Mouse (Mus musculus) C2C12 (cell line): Measurements from ENCODE around the gene Ldhd.

Experiments
- CTCF ChIP-seq: IDR thresholded peaks from one replicate; pipeline ENCODE4 v1.5.1; 2011; ENCODE audit not compliant: control insufficient read depth, insufficient read depth, insufficient read length
- USF1 ChIP-seq: IDR thresholded peaks from one replicate; pipeline ENCODE4 v1.6.1; 2011; ENCODE audit warnings: low read depth, mild to moderate bottlenecking, control low read depth, moderate library complexity

DNA sequence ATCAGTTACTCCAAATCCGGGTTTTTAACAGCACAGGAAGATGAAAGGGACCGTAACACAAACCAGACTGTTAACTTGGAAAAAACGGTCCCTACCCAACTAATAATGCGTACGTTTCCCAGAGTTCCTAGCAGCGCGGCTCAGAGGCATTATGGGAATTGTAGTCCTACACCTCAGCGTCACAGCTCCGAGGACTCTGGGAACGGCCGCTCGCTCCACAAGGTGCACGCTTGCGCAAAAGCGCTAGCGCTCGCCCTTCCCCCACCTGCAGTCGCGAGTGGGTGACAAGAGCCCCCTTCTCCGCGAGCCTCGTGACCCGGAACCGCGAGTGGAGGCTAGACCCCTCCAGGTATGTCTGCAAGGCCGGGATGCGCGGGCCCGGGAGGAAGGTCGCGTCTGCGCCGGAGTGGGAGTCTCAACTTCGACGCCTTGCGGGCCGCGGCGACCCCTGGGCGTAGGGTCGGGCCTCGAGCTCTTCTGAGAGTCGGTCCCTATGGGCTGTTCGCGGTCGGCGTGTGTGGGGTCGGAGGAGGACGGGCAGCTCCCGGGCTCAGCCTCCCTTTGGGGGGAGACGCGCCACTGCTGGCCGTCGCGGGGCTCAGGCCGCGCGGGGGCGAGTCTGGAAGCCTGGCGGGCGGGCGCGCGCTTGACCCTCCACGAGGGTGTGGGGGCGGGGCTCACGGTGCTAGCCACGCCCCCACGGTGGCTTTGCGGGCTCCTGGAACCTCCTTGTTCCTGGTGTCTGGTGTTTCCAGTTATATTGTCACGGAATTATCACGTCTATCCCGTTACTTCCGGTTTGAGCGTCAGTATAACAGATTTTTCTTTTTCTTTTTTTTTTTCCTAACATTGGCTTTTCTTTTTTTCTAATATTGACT lies 13.3 kb upstream of the Ldhd start, which contains the start of gene Zfp1:
- no peak for TF ChIP-seq CTCF
- no peak for TF ChIP-seq USF1
